Mouse (Mus musculus) embryonic facial prominence, embryonic 11.5 days (tissue): Measurements from ENCODE around the gene Arhgap11a. TPM values are rescaled to one million over a fixed set of nuclear protein-coding genes. Genes with fewer than 3 reads are reported as not detected.

Experiments
- ATAC-seq: fragments of 200-750 bp; cut with Nextera tagmentation; replicated peaks from 2 replicates; pipeline ENCODE4 v1.8.0; 2017; ENCODE audit warnings: low read depth; ENCODE audit not compliant: insufficient number of reproducible peaks, low FRiP score, low TSS enrichment
- DNase-seq: peaks from one replicate; pipeline ENCODE4 v3.0.0-alpha.2; 2015; ENCODE audit warnings: low spot score
- H3K27ac ChIP-seq: fragments of 300-500 bp; sonication (generic); replicated peaks from 2 replicates; pipeline ENCODE4 v1.5.1; 2014; ENCODE audit warnings: mild to moderate bottlenecking, low read depth, low read length, control low read depth
- H3K27me3 ChIP-seq: fragments of 300-500 bp; sonication (generic); 2 replicates; pipeline ENCODE4 v1.6.1; 2014; ENCODE audit warnings: mild to moderate bottlenecking, low read length, moderate library complexity, mixed read lengths; ENCODE audit not compliant: control insufficient read depth, insufficient read depth
- H3K36me3 ChIP-seq: fragments of 300-500 bp; sonication (generic); replicated peaks from 2 replicates; pipeline ENCODE4 v1.6.1; 2014; ENCODE audit warnings: low read depth, mild to moderate bottlenecking, low read length, moderate library complexity, mixed read lengths; ENCODE audit not compliant: control insufficient read depth, insufficient read depth
- H3K4me1 ChIP-seq: fragments of 300-500 bp; sonication (generic); 2 replicates; pipeline ENCODE4 v1.6.1; 2014; ENCODE audit warnings: low read length, mixed read lengths; ENCODE audit not compliant: control insufficient read depth, insufficient read depth
- H3K4me2 ChIP-seq: fragments of 300-500 bp; sonication (generic); 2 replicates; pipeline ENCODE4 v1.6.1; 2014; ENCODE audit warnings: low read depth, mild to moderate bottlenecking, control low read depth, low read length, moderate library complexity
- H3K4me3 ChIP-seq: fragments of 300-500 bp; sonication (generic); 2 replicates; pipeline ENCODE4 v1.5.1; 2014; ENCODE audit warnings: low read depth, low read length, control low read depth
- H3K9ac ChIP-seq: fragments of 300-500 bp; sonication (generic); replicated peaks from 2 replicates; pipeline ENCODE4 v1.6.1; 2014; ENCODE audit warnings: mild to moderate bottlenecking, control low read depth, low read length
- H3K9me3 ChIP-seq: fragments of 300-500 bp; sonication (generic); replicated peaks from 2 replicates; pipeline ENCODE4 v1.6.1; 2016; ENCODE audit warnings: mild to moderate bottlenecking, low read length, inconsistent platforms, mixed read lengths; ENCODE audit not compliant: control insufficient read depth
- WGBS: fragments of 180-500 bp; shearing (Covaris S2); extraction: QIAGEN DNeasy Blood & Tissue Kit; methylation state at CpG from one replicate; pipeline ENCODE4 v1.1.7; 2014; 5-methylcytosine and 5-hydroxymethylcytosine counted together
- polyA plus RNA-seq: library from polyadenylated mRNA; unstranded; fragments of >200 nt; fragmentation: Nextera tagmentation; extraction: Ambion mirVana; gene quantifications from 2 replicates; pipeline ENCODE4 v1.2.1, GENCODE M21; 2014

The Arhgap11a gene
- 6.3 and 7.9 TPM in 2 replicates for polyA plus RNA-seq

DNA sequence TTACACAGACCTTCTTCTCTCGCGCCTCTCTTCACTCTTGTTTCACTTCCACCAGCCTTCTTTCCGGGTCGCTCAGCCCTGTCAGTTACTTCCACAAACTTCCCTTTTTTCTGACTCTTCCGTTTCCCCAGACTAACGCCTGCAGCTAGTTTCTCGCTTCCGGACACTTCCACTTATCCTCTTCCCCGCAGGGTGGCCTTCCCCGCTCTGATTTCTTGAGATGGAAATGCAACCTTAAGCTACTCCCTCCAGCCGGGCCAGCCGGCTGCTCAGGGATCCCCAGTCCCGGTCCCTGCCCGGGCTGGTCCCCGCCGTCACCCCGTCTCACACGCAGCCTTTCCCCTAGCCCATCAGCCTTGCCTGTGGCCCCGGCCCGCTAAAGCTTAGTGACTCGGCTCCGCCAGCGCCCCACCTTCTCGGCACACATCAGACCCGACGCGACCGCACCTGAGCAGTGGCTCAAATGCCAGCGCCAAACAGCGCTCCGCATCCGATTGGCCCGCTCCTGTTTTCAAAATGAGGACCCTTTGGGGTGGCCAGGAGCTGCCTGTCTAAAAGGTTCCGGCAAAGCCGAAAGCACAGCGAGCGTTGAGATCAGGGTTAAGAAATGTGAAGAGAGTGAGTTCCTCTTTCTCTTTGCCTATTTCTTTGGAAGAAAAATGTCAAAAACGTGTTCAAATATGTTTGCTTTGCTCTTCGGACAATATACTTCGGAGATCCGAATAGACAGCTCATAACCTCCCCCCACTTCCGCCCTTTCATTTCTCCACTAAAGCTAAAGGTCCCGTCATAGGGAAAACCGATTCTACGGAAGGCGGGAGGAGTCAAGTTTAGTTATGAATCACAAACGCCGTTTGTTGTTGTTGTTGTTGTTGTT lies at the start of gene Arhgap11a:
Arhgap11a (minus strand) TSS at position 417 of the 877 bp plus-strand sequence.
- peak within 1 kb of the TSS; percentile 64 for H3K4me3 ChIP-seq
- peak within 1 kb of the TSS; percentile 59 for H3K27ac ChIP-seq
- WGBS = under 1% methylated on average over 48 of the region's 48 CpGs
- H3K36me3 ChIP-seq = no peaks in the 10 kb centered on the region
- ATAC-seq (peak; percentile 97), DNase-seq (peak; percentile 98)
- H3K4me1 ChIP-seq = no peaks in the 10 kb centered on the region
- no peaks in the 10 kb centered on the region for H3K27me3 ChIP-seq
- H3K9me3 ChIP-seq = no peaks in the 10 kb centered on the region
- H3K9ac ChIP-seq = peak within 1 kb of the TSS; percentile 81
- peak within 1 kb of the TSS; percentile 71 for H3K4me2 ChIP-seq

DNA sequence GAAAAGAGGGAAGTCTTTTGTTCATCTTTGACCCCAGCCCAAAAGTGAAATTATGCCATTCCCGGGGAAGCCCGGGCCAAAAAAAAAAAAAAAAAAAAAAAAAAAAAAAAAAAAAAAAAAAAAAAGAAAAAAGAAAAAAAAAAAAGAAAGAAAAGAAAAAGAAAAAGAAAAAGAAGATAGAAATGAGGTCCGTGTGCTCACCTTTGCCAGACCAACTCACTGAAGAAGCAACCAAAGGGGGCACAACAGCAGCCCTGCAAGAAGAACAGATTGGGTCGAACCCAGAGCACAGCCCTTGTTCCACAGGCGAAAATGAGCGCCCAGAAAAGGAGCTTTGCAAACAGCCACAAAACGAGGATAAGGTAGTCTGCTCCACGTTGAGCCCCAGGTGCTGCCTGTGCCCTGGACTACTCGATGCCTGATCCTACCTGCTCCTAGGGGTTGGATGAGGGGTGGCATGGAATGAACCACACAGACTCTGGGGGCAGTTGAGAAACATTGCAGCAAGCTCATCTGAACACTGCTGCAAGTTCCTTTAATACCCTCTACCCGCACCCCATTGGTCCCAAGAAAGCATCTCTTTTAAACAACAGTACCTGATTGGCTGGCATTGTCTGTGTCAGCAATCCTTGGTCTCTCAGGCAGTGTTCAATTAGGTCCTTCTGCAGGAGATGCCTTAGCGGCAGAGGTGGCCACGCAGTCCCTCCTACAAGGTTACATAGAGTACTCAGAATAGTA lies 45.1 kb upstream of the Arhgap11a start:
- Histone ChIP-seq H3K4me2 (no peak overlapping the region), H3K27ac (no peak overlapping the region), H3K9me3 (no peaks in the 10 kb centered on the region), H3K4me1 (no peaks in the 10 kb centered on the region), H3K9ac (no peak overlapping the region), H3K27me3 (no peaks in the 10 kb centered on the region), H3K36me3 (no peaks in the 10 kb centered on the region), H3K4me3 (no peak overlapping the region)
- no peak for DNase-seq
- ATAC-seq = no peak
- 84% methylated on average over 10 of the region's 12 CpGs for WGBS

DNA sequence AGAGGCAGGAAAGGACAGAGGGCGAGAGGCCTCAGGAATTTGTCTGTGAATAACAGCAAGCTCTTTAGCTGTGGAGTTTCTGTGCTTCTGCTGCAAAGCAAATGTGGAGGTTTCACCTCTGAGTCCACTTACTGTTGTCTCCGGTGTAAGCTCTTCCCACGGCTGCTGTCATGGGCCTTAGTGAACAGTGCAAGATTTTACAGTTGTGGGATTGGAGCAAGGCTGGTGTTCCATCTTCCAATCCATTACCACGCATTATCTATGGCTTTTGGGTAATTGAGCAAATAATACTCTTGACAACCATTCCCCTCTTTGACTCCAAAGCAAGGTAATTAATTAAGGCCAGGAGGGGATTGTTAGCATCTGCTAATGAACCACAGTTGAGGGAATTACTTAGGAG lies 38.7 kb upstream of the Arhgap11a start:
- ATAC-seq = no peak
- Histone ChIP-seq H3K36me3 (no peaks in the 10 kb centered on the region), H3K9me3 (no peaks in the 10 kb centered on the region), H3K4me2 (no peak overlapping the region), H3K27me3 (no peaks in the 10 kb centered on the region), H3K27ac (no peak overlapping the region), H3K9ac (no peak overlapping the region), H3K4me3 (no peak overlapping the region), H3K4me1 (no peaks in the 10 kb centered on the region)
- no peak for DNase-seq
- WGBS = 82% methylated on average over 4 of the region's 4 CpGs

DNA sequence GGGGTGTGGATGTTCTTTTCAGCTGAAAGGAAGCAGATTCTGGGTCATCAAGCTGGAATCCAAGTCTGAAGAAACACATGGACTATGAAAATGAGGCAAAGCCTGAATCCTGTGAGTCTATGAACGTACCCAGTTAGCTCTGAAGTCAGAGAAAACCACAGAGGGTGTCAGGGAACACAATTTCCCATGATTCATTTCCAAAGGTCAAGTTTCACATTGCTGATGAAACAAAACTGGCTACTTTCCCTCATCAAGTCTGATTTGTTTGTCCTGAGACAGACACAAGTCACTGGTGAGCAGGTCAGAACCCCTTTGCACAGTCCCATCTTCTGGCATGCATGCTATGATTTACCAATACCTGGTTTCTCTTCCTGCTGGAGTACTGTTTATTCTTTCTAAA lies 37.6 kb upstream of the Arhgap11a start:
- no peak for ATAC-seq
- WGBS = 75% methylated on average over 1 of the region's 1 CpGs

DNA sequence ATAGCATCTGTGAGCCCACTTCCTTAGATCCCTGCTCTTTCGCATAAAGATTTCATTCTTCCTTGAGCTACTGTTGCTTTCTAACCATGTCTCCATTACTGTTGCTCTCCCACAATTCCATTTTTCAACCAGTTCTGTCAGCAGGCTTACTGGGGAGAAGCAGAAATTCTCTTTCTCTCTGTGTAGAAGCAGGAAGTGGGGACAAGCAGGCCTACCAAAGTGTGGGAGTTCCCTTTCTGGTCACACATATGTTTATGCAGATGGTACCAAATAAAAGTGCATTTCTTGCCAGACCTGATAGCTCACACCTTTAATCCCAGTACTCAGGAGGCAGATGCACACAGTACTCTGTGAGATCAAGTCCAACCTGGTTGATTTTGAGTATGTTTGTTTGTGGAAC lies 21.7 kb upstream of the Arhgap11a start:
- Histone ChIP-seq H3K9me3 (no peaks in the 10 kb centered on the region), H3K4me2 (no peak overlapping the region), H3K9ac (no peak overlapping the region), H3K4me3 (no peak overlapping the region), H3K27me3 (no peaks in the 10 kb centered on the region), H3K4me1 (no peaks in the 10 kb centered on the region), H3K27ac (no peak overlapping the region), H3K36me3 (no peaks in the 10 kb centered on the region)
- ATAC-seq (no peak), DNase-seq (no peak)
- 83% methylated on average over 1 of the region's 1 CpGs for WGBS

More for the DNA sequence above, 37.6 kb upstream of the Arhgap11a start:
- no peaks in the 10 kb centered on the region for H3K4me1 ChIP-seq
- no peak overlapping the region for H3K27ac ChIP-seq
- no peaks in the 10 kb centered on the region for H3K27me3 ChIP-seq
- no peak overlapping the region for H3K9ac ChIP-seq
- H3K4me3 ChIP-seq = no peak overlapping the region
- no peaks in the 10 kb centered on the region for H3K36me3 ChIP-seq
- DNase-seq = no peak
- no peaks in the 10 kb centered on the region for H3K9me3 ChIP-seq
- no peak overlapping the region for H3K4me2 ChIP-seq

DNA sequence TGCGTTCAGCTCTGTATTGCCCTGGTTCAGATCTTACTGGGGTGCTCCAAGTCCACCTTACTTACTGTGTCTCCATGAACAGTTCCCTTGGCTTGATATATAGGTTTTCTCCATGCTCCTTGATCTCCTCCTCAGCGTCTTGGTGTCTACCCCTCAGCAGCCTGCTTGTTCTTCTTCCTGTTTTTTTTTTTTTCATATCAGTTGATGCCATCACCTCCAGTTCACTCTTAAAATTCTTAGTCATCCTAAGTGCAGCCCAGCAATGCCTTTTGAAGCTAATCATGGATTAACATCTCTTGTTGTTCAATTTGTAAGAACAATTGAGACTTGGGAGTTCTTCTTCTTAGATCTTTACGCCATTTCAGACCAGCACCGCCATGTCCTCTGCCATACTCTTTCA lies 19.9 kb upstream of the Arhgap11a start:
- H3K4me3 ChIP-seq = no peak overlapping the region
- no peaks in the 10 kb centered on the region for H3K27me3 ChIP-seq
- whole genome bisulfite sequencing = 94% methylated on average over 4 of the region's 4 CpGs
- H3K9me3 ChIP-seq = no peaks in the 10 kb centered on the region
- H3K36me3 ChIP-seq = no peaks in the 10 kb centered on the region
- H3K4me1 ChIP-seq = no peaks in the 10 kb centered on the region
- ATAC-seq (no peak), DNase-seq (no peak)
- no peak overlapping the region for H3K27ac ChIP-seq
- H3K9ac ChIP-seq = no peak overlapping the region
- no peak overlapping the region for H3K4me2 ChIP-seq

DNA sequence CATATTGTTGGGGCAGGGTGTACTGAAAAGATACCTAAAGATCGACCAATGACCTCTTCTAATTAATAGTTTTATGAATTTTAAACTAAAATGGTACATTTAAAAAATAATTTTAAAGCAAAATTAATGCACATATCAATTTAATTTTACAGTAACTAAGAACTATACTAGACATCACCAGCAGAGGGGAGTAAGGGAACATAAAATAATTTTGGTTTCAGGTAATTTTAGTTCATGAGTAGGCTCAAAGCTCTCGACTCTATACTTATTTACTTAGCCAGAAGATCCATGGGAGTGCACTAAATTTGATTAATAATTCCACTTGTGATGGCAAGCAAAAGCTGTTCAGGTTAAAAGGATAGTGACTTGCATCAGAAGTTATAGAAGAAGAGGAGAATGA lies 17.7 kb upstream of the Arhgap11a start:
- no peak for ATAC-seq
- no peaks in the 10 kb centered on the region for H3K27me3 ChIP-seq

DNA sequence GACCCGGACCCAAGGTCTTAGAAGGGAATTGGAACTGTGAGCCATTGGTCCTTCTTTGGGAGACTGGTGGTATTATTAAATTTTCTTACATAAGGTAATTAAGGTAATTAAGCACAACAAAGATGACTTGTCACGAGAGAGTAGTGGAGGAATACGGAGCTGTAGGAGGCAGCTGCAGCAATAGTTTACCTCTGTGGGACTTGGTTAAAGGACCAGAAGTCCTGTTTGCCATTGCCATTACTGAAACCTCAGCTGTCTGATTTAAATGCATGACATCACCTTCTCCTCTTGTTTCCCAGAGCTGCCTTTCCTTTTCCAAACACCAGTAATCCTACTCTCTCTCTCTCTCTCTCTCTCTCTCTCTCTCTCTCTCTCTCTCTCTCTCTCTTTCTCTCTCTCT lies 680 bp upstream of the Arhgap11a start:
- DNase-seq (peak; percentile 53), ATAC-seq (peak; percentile 36)
- Histone ChIP-seq H3K9ac (peak overlapping the region; percentile 81), H3K4me1 (no peaks in the 10 kb centered on the region), H3K27me3 (no peaks in the 10 kb centered on the region), H3K27ac (no peak overlapping the region), H3K36me3 (no peaks in the 10 kb centered on the region), H3K4me3 (peak overlapping the region; percentile 64), H3K4me2 (peak overlapping the region; percentile 50), H3K9me3 (no peaks in the 10 kb centered on the region)
- WGBS = 2% methylated on average over 3 of the region's 3 CpGs

More for the DNA sequence above, 17.7 kb upstream of the Arhgap11a start:
- Histone ChIP-seq H3K4me3 (no peak overlapping the region), H3K4me1 (no peaks in the 10 kb centered on the region), H3K27ac (no peak overlapping the region), H3K9ac (no peak overlapping the region), H3K36me3 (no peaks in the 10 kb centered on the region), H3K4me2 (no peak overlapping the region), H3K9me3 (no peaks in the 10 kb centered on the region)
- WGBS = 52% methylated on average over 2 of the region's 2 CpGs
- peak; percentile 35 for DNase-seq
